Mouse (Mus musculus) naive thymus-derived CD4-positive, alpha-beta T cell, adult 5 months (primary cell): ENCODE measurements around the gene Ecm1. TPM values are rescaled to one million over a fixed set of nuclear protein-coding genes. Genes with fewer than 3 reads are reported as not detected.

Experiments used
- polyA plus RNA-seq: library from polyadenylated mRNA; unstranded; fragments of 100-300 nt; shearing (Covaris generic); gene quantifications from one replicate; pipeline ENCODE4 v1.2.1, GENCODE M21; 2017

The Ecm1 gene
- 95.4 TPM for polyA plus RNA-seq

DNA sequence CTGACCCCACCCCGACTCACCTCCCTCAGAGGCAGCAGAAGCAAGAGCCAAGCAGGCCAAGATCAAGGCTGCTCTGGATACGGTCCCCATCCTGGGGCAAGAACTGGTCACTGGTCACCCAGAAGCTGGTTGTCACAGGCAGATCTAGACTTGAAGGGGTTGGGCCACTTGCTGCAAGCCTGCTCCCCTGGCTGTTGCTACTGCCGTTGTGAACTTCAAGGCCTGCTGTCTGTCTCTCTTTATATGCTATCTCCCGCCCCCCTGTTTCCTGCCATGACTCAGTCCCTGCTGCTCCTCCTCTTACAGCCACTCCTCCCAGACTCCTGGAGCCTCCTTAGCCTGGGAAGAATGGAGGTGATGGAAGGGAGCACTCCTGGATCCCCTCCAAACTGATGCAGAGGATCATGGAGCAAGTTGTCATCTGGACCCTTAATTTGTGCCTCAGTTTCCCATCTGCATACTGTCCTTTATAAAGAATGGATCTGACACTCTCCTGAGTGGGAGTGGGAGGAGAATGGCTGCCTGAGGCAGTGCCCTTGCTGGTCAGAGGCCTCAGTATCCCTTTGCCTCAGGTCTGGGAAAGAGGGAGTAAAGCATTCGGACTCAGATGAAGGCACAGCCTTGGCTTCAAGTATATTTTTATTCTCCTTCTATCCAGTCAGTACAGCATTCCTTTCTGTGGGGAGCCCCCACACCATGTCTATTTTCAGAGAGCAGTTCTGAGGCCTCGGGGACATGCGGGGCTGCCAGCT lies at the start of gene Ecm1:
Gene Ecm1, minus strand, starts transcription at position 217 of the 752 bp plus-strand sequence.

GRCm38 (mm10) chr3:95760106-95760505 lies 20.7 kb upstream of the Ecm1 start, which contains the start of gene Tars2:
TSS of gene Tars2 (minus strand) at chr3:95760206.

DNA sequence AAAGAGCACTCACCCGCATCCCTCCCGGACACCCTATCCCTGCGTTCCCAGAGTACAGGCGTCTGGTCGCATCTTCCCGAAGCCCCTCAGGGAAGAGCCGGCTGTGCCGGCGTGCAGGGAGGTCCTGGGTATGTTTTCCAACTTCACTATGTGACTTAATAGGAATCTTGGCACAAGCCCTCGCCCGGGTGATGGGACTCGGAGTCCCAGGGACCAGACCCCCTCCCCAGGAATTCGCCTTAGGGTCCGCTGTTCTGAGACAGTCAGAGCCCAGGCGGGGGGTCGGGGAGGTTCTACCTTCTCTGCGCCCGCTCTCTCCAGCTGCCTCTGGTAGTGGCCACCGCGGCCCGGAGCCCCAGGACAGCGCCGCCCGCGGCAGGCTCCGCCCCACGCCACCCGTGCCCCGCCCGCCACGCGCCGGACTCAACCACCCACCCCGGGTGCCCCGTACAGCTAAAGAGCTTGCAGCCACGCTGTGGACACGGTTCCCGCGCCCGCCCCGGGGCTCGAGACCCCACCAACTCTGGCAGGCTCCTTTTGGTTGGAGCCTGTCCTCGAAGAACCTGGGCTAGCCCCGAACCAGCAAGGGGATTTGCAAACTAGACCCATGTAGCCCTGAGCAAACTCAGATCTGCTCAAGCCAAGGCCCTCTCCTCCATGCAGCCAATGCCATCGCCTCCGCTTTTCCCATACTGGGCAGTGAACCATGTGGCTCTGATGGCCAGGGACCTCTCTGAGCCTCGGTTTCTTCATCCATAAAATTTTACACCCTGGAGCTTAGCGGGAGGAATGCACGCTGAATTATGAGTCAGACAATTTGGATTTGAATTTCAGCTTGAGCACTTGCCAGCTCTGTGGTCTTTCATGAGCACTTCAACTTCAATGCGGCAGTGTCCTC lies 51.6 kb downstream of the Ecm1 start, which contains the start of gene Adamtsl4:
Gene Adamtsl4, minus strand, starts transcription at position 394 of the 898 bp plus-strand sequence.

Other genes starting within 250 kb of the Ecm1 start
- gene Ctsk, start 240.3 kb downstream of the Ecm1 start, polyA plus RNA-seq = not detected
- gene Ctss, start 212.8 kb downstream of the Ecm1 start, polyA plus RNA-seq = 143 TPM
- gene Hormad1, start 179.9 kb downstream of the Ecm1 start, polyA plus RNA-seq = not detected
- 15.8 TPM for gene Golph3l, start 150.6 kb downstream of the Ecm1 start, polyA plus RNA-seq
- gene Ensa, start 114.6 kb downstream of the Ecm1 start, polyA plus RNA-seq = 122 TPM
- 715 TPM for gene Mcl1, start 80.8 kb downstream of the Ecm1 start, polyA plus RNA-seq
- 8.3 TPM for gene Adamtsl4, start 51.7 kb downstream of the Ecm1 start, polyA plus RNA-seq
- 60.4 TPM for gene Tars2, start 20.6 kb upstream of the Ecm1 start, polyA plus RNA-seq
- 60.5 TPM for gene Rprd2, start 79.3 kb upstream of the Ecm1 start, polyA plus RNA-seq
- 52.1 TPM for gene Prpf3, start 116.3 kb upstream of the Ecm1 start, polyA plus RNA-seq
- gene Mrps21, start 131.9 kb upstream of the Ecm1 start, polyA plus RNA-seq = 99.3 TPM
- 16.8 TPM for gene Ciart, start 142.7 kb upstream of the Ecm1 start, polyA plus RNA-seq
- not detected for gene BC028528, start 152.4 kb upstream of the Ecm1 start, polyA plus RNA-seq
- 26.9 TPM for gene Aph1a, start 154.4 kb upstream of the Ecm1 start, polyA plus RNA-seq
- not detected for gene Car14, start 165.1 kb upstream of the Ecm1 start, polyA plus RNA-seq
- gene Anp32e, start 189.7 kb upstream of the Ecm1 start, polyA plus RNA-seq = 243 TPM